In the genomic region with DNA sequence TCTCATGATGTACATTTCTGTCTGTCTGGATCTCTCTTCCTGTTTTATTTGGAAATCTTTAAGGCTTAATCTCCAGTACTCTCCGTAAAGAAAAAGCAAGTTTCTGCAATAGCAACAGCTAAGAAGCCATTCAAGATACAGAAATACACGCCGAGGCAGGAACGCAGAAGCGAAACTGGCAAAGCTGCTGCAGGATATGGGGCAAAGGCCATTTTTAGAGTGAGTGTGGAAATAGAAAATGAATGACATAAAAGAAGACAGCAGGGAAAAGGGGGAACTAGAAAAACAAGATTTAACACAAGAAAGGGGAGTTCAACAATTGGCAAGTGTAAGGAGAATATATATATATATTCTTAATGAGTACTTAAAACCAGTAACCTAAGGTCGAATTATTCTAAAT, we compare ENCODE assay signal across 17 mouse cellular contexts. TPM values are rescaled to one million over a fixed set of nuclear protein-coding genes. Genes with fewer than 3 reads are reported as not detected.
DNase-seq lines count a peak whose midpoint lies in the region; ATAC-seq and TF ChIP-seq lines count a peak whose summit lies in the region.
"Had no signal": no experiment of that assay in that cellular context is flagged by ENCODE, and none has a peak within 500 bp of the region (broad histone marks: within the 10 kb centered on the region; RNA-seq: fewer than 3 reads in every experiment).

No protein-coding gene starts in this region.

- TF ChIP-seq RAD21 in CH12.LX (IDR thresholded peaks at IDR 0.05; ENCODE audit: low read depth, low read length): no peak

- no peak overlapping the region for H3K4me2 ChIP-seq in heart, embryonic 11.5 days
- peak overlapping the region; percentile 96; the same call in 1 of the 2 replicates for H3K4me2 ChIP-seq in CH12.LX (ENCODE audit: insufficient read depth, low read depth, poor library complexity, severe bottlenecking)
- H3K4me2 ChIP-seq: stomach, embryonic 15.5 days had no signal

- dilution Hi-C loops in CH12.LX (cut with MboI; ENCODE audit: extremely low pct_ligation_motif_present, extremely low pct_unique_long_range_greater_than_20kb, low sequenced_read_pairs): no loop called here

- peaks cover 4% of the 10 kb centered on the region; the same call in 1 of the 2 replicates for H3K36me3 ChIP-seq in heart, embryonic 11.5 days (ENCODE audit: control insufficient read depth, insufficient read depth, low read length)
- peaks cover 3 to 47% of the 10 kb centered on the region in 2 experiments for H3K36me3 ChIP-seq in CH12.LX (replicated peaks in 1 of 2; ENCODE audit: control insufficient read depth in 1 of 2, insufficient read depth in 1 of 2, low read length in 1 of 2)

- in situ Hi-C loops in CH12.LX (cut with MboI; ENCODE audit: low pct_ligation_motif_present, low pct_unique_long_range_greater_than_20kb, low sequenced_read_pairs): no loop called here

- H3K4me1 ChIP-seq in heart, embryonic 11.5 days (ENCODE audit: control insufficient read depth, insufficient read depth, low read length): peaks cover 2% of the 10 kb centered on the region; the same call in 1 of the 2 replicates
- H3K4me1 ChIP-seq in CH12.LX (ENCODE audit: control insufficient read depth in 1 of 2, insufficient read depth in 2 of 2): peaks cover 8 to 37% of the 10 kb centered on the region in 2 experiments
- H3K4me1 ChIP-seq: stomach, embryonic 15.5 days had no signal

- H3K27ac ChIP-seq in heart, embryonic 11.5 days (ENCODE audit: low read depth, low read length): no peak overlapping the region
- H3K27ac ChIP-seq in CH12.LX (ENCODE audit: insufficient read depth, low read depth): no peak overlapping the region
- H3K27ac ChIP-seq: liver, embryonic 14.5 days; stomach, embryonic 15.5 days had no signal

- TF ChIP-seq EP300 in CH12.LX (IDR thresholded peaks at IDR 0.05; ENCODE audit: low read length): peak; percentile 81

- H3K27me3 ChIP-seq in heart, embryonic 11.5 days (ENCODE audit: control insufficient read depth, insufficient read depth, low read length): no peaks in the 10 kb centered on the region
- H3K27me3 ChIP-seq in CH12.LX (replicated peaks): no peaks in the 10 kb centered on the region
- H3K27me3 ChIP-seq: megakaryocyte, embryonic 14.5 days; stomach, embryonic 15.5 days had no signal

- ATAC-seq in heart, embryonic 11.5 days (replicated peaks; ENCODE audit: insufficient number of reproducible peaks, low FRiP score, low TSS enrichment): no peak
- ATAC-seq: CD4-positive, CD25-positive, alpha-beta regulatory T cell, adult 4 months; forebrain, postnatal 0 days; hindbrain, embryonic 16.5 days had no signal

- no peak for TF ChIP-seq POLR2A in CH12.LX (IDR thresholded peaks at IDR 0.05; ENCODE audit: low read depth, low read length)

- no peak overlapping the region for H3K9ac ChIP-seq in heart, embryonic 11.5 days (ENCODE audit: low read depth, low read length)
- H3K9ac ChIP-seq in CH12.LX (ENCODE audit: insufficient read depth, low read depth): peak overlapping the region; percentile 63
- H3K9ac ChIP-seq: forebrain, postnatal 0 days; liver, embryonic 14.5 days; stomach, embryonic 15.5 days had no signal

- DNase-seq in heart, adult 8-10 months (ENCODE audit: low spot score): peak; percentile 42
- peak; percentile 61 for DNase-seq in CH12.LX (ENCODE audit: extremely low read depth)
- peak; percentile 36 for DNase-seq in brain, adult 2 months (ENCODE audit: low read depth, low spot score)
- peak; percentile 24 to 25 for DNase-seq in heart, postnatal 10 days
- DNase-seq in natural killer cell, adult 2 months (ENCODE audit: low spot score in 2 of 2): no peak
- DNase-seq in embryo, embryonic 10.5 days (ENCODE audit: low spot score): no peak
- DNase-seq in urinary bladder, postnatal 10 days (ENCODE audit: low spot score): no peak
- DNase-seq: cerebellum, adult 9-10 months; forebrain, postnatal 0 days; gastrocnemius, postnatal 36 days; thymus, postnatal 14 days had no signal

- H3K79me2 ChIP-seq in CH12.LX (replicated peaks; ENCODE audit: control insufficient read depth, extremely low read depth, insufficient read depth, poor library complexity, severe bottlenecking): peaks cover 4% of the 10 kb centered on the region; the same call in 1 of the 2 replicates

- H3K4me3 ChIP-seq in heart, embryonic 11.5 days (ENCODE audit: low read depth, low read length): no peak overlapping the region
- no peak overlapping the region for H3K4me3 ChIP-seq in CH12.LX (replicated peaks in 1 of 3; ENCODE audit: low read depth in 2 of 3, low read length in 2 of 3, poor library complexity in 1 of 3)
- H3K4me3 ChIP-seq: megakaryocyte, embryonic 14.5 days; stomach, embryonic 15.5 days had no signal

- no peaks in the 10 kb centered on the region for H3K9me3 ChIP-seq in heart, embryonic 11.5 days (replicated peaks; ENCODE audit: control insufficient read depth, low read length)
- no peaks in the 10 kb centered on the region for H3K9me3 ChIP-seq in CH12.LX (replicated peaks; ENCODE audit: low read length)
- H3K9me3 ChIP-seq: megakaryocyte, embryonic 14.5 days; stomach, embryonic 15.5 days had no signal

- TF ChIP-seq CTCF in CH12.LX (conservative IDR thresholded peaks at IDR 0.05 in 1 of 2, IDR thresholded peaks at IDR 0.05 in 1 of 2; ENCODE audit: low read depth in 2 of 2, low read length in 2 of 2): no peak

- intact Hi-C loops in heart, postnatal 10 days (cut with DNase I): no loop called here

- 87% methylated on average over 6 of the region's 6 CpGs for WGBS in heart, embryonic 11.5 days (ENCODE audit: insufficient replicate concordance)

TF ChIP-seq in CH12.LX, 34 proteins besides CTCF, POLR2A, EP300 and RAD21:
- TF ChIP-seq GABPA (IDR thresholded peaks at IDR 0.05; ENCODE audit: insufficient replicate concordance, low read depth, low read length) (no peak), MEF2A (IDR thresholded peaks at IDR 0.05; ENCODE audit: borderline replicate concordance, low read depth, low read length) (peak; percentile 90), RCOR1 (conservative IDR thresholded peaks at IDR 0.05; ENCODE audit: low read depth, low read length) (0 out of 2 replicates have a peak, but pooled peaks have one; percentile 56), KAT2A (IDR thresholded peaks at IDR 0.05; ENCODE audit: insufficient replicate concordance, low read length) (no peak), ZMIZ1 (IDR thresholded peaks at IDR 0.05; ENCODE audit: low read depth, low read length) (no peak), SIN3A (IDR thresholded peaks at IDR 0.05; ENCODE audit: low read length) (no peak), USF1 (IDR thresholded peaks at IDR 0.05; ENCODE audit: low read depth, low read length) (no peak), TBP (conservative IDR thresholded peaks at IDR 0.05; ENCODE audit: low read depth, low read length) (no peak), MAX (IDR thresholded peaks at IDR 0.05; ENCODE audit: low read length) (no peak), MAZ (IDR thresholded peaks at IDR 0.05; ENCODE audit: low read depth, low read length) (no peak), CHD1 (IDR thresholded peaks at IDR 0.05; ENCODE audit: low read depth, low read length) (peak; percentile 74; the same call in 1 of the 2 replicates), MAFK (IDR thresholded peaks at IDR 0.05; ENCODE audit: insufficient replicate concordance, low read length) (no peak), ELF1 (IDR thresholded peaks at IDR 0.05; ENCODE audit: low read depth, low read length) (no peak), BHLHE40 (IDR thresholded peaks at IDR 0.05; ENCODE audit: low read depth, low read length) (no peak), ZC3H11A (IDR thresholded peaks at IDR 0.05; ENCODE audit: low read depth, low read length) (no peak), ETS1 (conservative IDR thresholded peaks at IDR 0.05; ENCODE audit: low read depth, low read length) (peak; percentile 51), POLR2AphosphoS2 (IDR thresholded peaks at IDR 0.05; ENCODE audit: low read depth, low read length) (no peak), ZNF384 (IDR thresholded peaks at IDR 0.05; ENCODE audit: low read depth, low read length) (no peak), NELFE (IDR thresholded peaks at IDR 0.05; ENCODE audit: low read depth, low read length) (no peak), PAX5 (IDR thresholded peaks at IDR 0.05; ENCODE audit: low read length) (no peak), MXI1 (IDR thresholded peaks at IDR 0.05; ENCODE audit: low read depth, low read length) (no peak), MYC (IDR thresholded peaks at IDR 0.05; ENCODE audit: low read depth, low read length) (no peak), SMC3 (IDR thresholded peaks at IDR 0.05; ENCODE audit: low read depth, low read length) (no peak), JUN (IDR thresholded peaks at IDR 0.05; ENCODE audit: insufficient read depth, low read depth, low read length) (no peak), ZKSCAN1 (IDR thresholded peaks at IDR 0.05; ENCODE audit: borderline replicate concordance, low read depth, low read length) (no peak), USF2 (conservative IDR thresholded peaks at IDR 0.05; ENCODE audit: low read depth, low read length) (no peak), IRF4 (IDR thresholded peaks at IDR 0.05; ENCODE audit: low read depth, low read length) (peak; percentile 85)

RNA-seq across cellular contexts. Expression of a gene that starts 16.5 kb away (rescaled TPM):
- total RNA-seq in heart, adult 8-10 months (2022): 1 to 10 TPM; 3.6 to 5.8 (median 4.7) TPM
- 37.8 and 39.0 TPM in 2 replicates for polyA plus RNA-seq in heart, embryonic 11.5 days (2014; fragmentation: Nextera tagmentation; extraction: Ambion mirVana)
- total RNA-seq in CH12.LX (2012; rRNA removed) (41.4 and 47.1 TPM in 2 replicates), CH12.LX (2014; rRNA removed) (65.9 and 81.4 TPM in 2 replicates)
- polyA plus RNA-seq in CH12.LX (2012; ENCODE audit: insufficient read length, low read depth): 68.4 and 76.7 TPM in 2 replicates
- total RNA-seq in heart, postnatal 10 days (2021): 1 to 10 TPM; 5.8 TPM

RNA-seq across cellular contexts. Expression of a gene that starts 17.2 kb away (rescaled TPM):
- 10 to 100 TPM; 46.3 to 48.8 (median 47.5) TPM for total RNA-seq in heart, adult 8-10 months (2022)
- polyA plus RNA-seq in heart, embryonic 11.5 days (2014; fragmentation: Nextera tagmentation; extraction: Ambion mirVana): 44.9 and 49.2 TPM in 2 replicates
- total RNA-seq in CH12.LX (2012; rRNA removed) (43.6 and 45.5 TPM in 2 replicates), CH12.LX (2014; rRNA removed) (51.5 and 51.9 TPM in 2 replicates)
- 45.7 and 51.3 TPM in 2 replicates for polyA plus RNA-seq in CH12.LX (2012; ENCODE audit: insufficient read length, low read depth)
- 10 to 100 TPM; 30.8 to 34.5 TPM for total RNA-seq in heart, postnatal 10 days (2021)

Comparison
In these comparisons a context has a peak if more than half of its experiments do, and no peak if none do; other contexts are left out.
1. DNase-seq: peak in heart, adult 8-10 months (single experiment), CH12.LX (single experiment), brain, adult 2 months (single experiment) and heart, postnatal 10 days (2 of 2); none in natural killer cell, adult 2 months (0 of 2), embryo, embryonic 10.5 days (single experiment) and urinary bladder, postnatal 10 days (single experiment).
2. RNA of a gene that starts 16.5 kb away (total RNA-seq): 41.4 to 81.4 TPM in CH12.LX; 5.8 TPM in heart, postnatal 10 days and 3.6 to 5.8 TPM in heart, adult 8-10 months; every median in the first group is over 4 times any median in the second.